In the genomic region with DNA sequence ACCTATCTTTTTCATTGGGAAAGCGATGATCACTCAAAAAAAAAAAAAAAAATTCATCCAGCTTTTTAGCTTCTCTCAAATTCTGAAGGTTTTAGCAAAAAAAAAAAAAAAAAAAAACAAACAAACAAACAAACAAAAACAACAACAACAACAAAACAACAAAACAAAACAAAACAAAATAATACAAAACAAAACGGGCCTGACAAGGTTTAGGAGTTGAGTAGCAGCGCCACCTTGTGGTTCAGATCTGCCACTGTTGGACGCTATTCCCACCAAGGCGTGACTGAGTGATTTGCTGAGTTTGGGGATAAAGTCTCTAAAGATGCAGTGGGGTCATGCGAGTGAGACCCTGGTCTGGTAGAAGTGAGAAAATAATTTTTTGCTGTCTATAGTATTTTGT, we compare ENCODE assay signal across 9 mouse cellular contexts. TPM values are rescaled to one million over a fixed set of nuclear protein-coding genes. Genes with fewer than 3 reads are reported as not detected.
DNase-seq lines count a peak whose midpoint lies in the region; ATAC-seq and TF ChIP-seq lines count a peak whose summit lies in the region.
"Had no signal": no experiment of that assay in that cellular context is flagged by ENCODE, and none has a peak within 500 bp of the region (broad histone marks: within the 10 kb centered on the region; RNA-seq: fewer than 3 reads in every experiment).

No protein-coding gene starts in this region.

- 29% methylated on average over 6 of the region's 6 CpGs for WGBS in midbrain, embryonic 14.5 days

- ATAC-seq in erythroblast, adult 5-6 weeks (replicated peaks; ENCODE audit: low FRiP score, poor library complexity, severe bottlenecking): peak; percentile 67; the same call in 1 of the 2 replicates
- ATAC-seq in midbrain, embryonic 14.5 days (ENCODE audit: low FRiP score, low TSS enrichment): no peak

- no peaks in the 10 kb centered on the region for H3K9me3 ChIP-seq in midbrain, embryonic 14.5 days (ENCODE audit: control insufficient read depth, low read length)
- H3K9me3 ChIP-seq: embryonic facial prominence, embryonic 15.5 days had no signal

- H3K4me2 ChIP-seq in midbrain, embryonic 14.5 days (ENCODE audit: low read length): no peak overlapping the region
- H3K4me2 ChIP-seq: embryonic facial prominence, embryonic 15.5 days had no signal

- DNase-seq in kidney, adult 18-20 months: peak; percentile 57
- DNase-seq in kidney, adult 11 months: no peak
- DNase-seq in hindlimb bud, embryonic 11.5 days (ENCODE audit: extremely low spot score, low read depth, low spot score): peak; percentile 33
- DNase-seq in left cerebral cortex, postnatal 25 days (ENCODE audit: low spot score in 2 of 2): peak; percentile 37 to 52
- peak; percentile 83 for DNase-seq in midbrain, embryonic 14.5 days
- peak; percentile 31 to 78 for DNase-seq in spleen, postnatal 4 days (ENCODE audit: low spot score in 2 of 2)

- no peaks in the 10 kb centered on the region for H3K36me3 ChIP-seq in midbrain, embryonic 14.5 days (ENCODE audit: control insufficient read depth, insufficient read depth, low read length)
- H3K36me3 ChIP-seq: embryonic facial prominence, embryonic 15.5 days had no signal

- intact Hi-C loops in left cerebral cortex, postnatal 25 days (cut with DNase I): loop anchor here (2.0 to 5.0 kb wide), 2 partner anchors 294 to 677 kb away; no protein-coding TSS in a partner anchor

- no peak overlapping the region for H3K4me3 ChIP-seq in bone marrow macrophage, adult 2 months (ENCODE audit: insufficient read depth, low read length)
- H3K4me3 ChIP-seq in midbrain, embryonic 14.5 days (replicated peaks; ENCODE audit: low read depth, low read length): no peak overlapping the region
- H3K4me3 ChIP-seq: embryonic facial prominence, embryonic 15.5 days had no signal

- peaks cover 6% of the 10 kb centered on the region for H3K4me1 ChIP-seq in bone marrow macrophage, adult 2 months (ENCODE audit: control insufficient read depth, insufficient read depth, low read length)
- H3K4me1 ChIP-seq in midbrain, embryonic 14.5 days (ENCODE audit: control insufficient read depth, insufficient read depth, low read length): no peaks in the 10 kb centered on the region
- H3K4me1 ChIP-seq: embryonic facial prominence, embryonic 15.5 days had no signal

- H3K9ac ChIP-seq in midbrain, embryonic 14.5 days (replicated peaks; ENCODE audit: low read length): no peak overlapping the region
- H3K9ac ChIP-seq: embryonic facial prominence, embryonic 15.5 days had no signal

- peak; percentile 70; the same call in 1 of the 2 replicates for TF ChIP-seq CTCF in bone marrow macrophage, adult 2 months (IDR thresholded peaks at IDR 0.05; ENCODE audit: low read depth, low read length)

- no peak for TF ChIP-seq POLR2A in bone marrow macrophage, adult 2 months (IDR thresholded peaks at IDR 0.05; ENCODE audit: borderline replicate concordance, low read depth, low read length)

- H3K27ac ChIP-seq in bone marrow macrophage, adult 2 months (ENCODE audit: insufficient read depth, low read depth, low read length): no peak overlapping the region
- H3K27ac ChIP-seq in midbrain, embryonic 14.5 days (replicated peaks; ENCODE audit: low read depth, low read length): no peak overlapping the region
- H3K27ac ChIP-seq: embryonic facial prominence, embryonic 15.5 days had no signal

- H3K27me3 ChIP-seq in midbrain, embryonic 14.5 days (ENCODE audit: control insufficient read depth, insufficient read depth, low read length): no peaks in the 10 kb centered on the region
- H3K27me3 ChIP-seq: embryonic facial prominence, embryonic 15.5 days had no signal

RNA-seq across cellular contexts. Expression of a gene that starts 43.1 kb away (rescaled TPM):
- polyA plus RNA-seq in bone marrow macrophage, adult 2 months (2012; ENCODE audit: insufficient read depth, insufficient read length, missing spikeins): 0.38 and 0.56 TPM in 2 replicates
- total RNA-seq in erythroblast, adult 5-6 weeks (2015; ENCODE audit: low replicate concordance): 71.9 and 122 TPM in 2 replicates
- total RNA-seq in erythroblast, adult 5-6 weeks (2017; ENCODE audit: low replicate concordance): 21.2 and 29.3 TPM in 2 replicates
- not detected for total RNA-seq in left cerebral cortex, postnatal 25 days (2021)
- 0.14 TPM in 1 of 2 replicates, not detected in the other for polyA plus RNA-seq in midbrain, embryonic 14.5 days (2014; fragmentation: Nextera tagmentation; extraction: Ambion mirVana)

RNA-seq across cellular contexts. Expression of a gene that starts 43.8 kb away (rescaled TPM):
- polyA plus RNA-seq in bone marrow macrophage, adult 2 months (2012; ENCODE audit: insufficient read depth, insufficient read length, missing spikeins): 171 and 172 TPM in 2 replicates
- total RNA-seq in erythroblast, adult 5-6 weeks (2015; ENCODE audit: low replicate concordance): 42.5 and 48.1 TPM in 2 replicates
- 13.7 and 15.5 TPM in 2 replicates for total RNA-seq in erythroblast, adult 5-6 weeks (2017; ENCODE audit: low replicate concordance)
- total RNA-seq in left cerebral cortex, postnatal 25 days (2021): 10 to 100 TPM; 30.4 to 30.9 TPM
- polyA plus RNA-seq in midbrain, embryonic 14.5 days (2014; fragmentation: Nextera tagmentation; extraction: Ambion mirVana): 46.0 and 49.6 TPM in 2 replicates

Comparison
In these comparisons a context has a peak if more than half of its experiments do, and no peak if none do; other contexts are left out.
1. RNA of a gene that starts 43.1 kb away (total RNA-seq): 21.2 to 122 TPM in erythroblast, adult 5-6 weeks; not detected in left cerebral cortex, postnatal 25 days; every median in the first group is over 10 times any median in the second.